Mouse (Mus musculus) erythroblast, embryonic 14.5 days (primary cell): ENCODE results near the gene Ubqln2.

Source experiments
- GATA1 ChIP-seq: IDR thresholded peaks from 2 replicates; pipeline ENCODE4 v1.6.1; 2012; ENCODE audit warnings: low read length, inconsistent platforms, mixed read lengths
- TAL1 ChIP-seq: IDR thresholded peaks from 3 replicates; pipeline ENCODE4 v1.6.1; 2012; ENCODE audit warnings: low read length, inconsistent platforms, mixed read lengths

- no peak for TF ChIP-seq GATA1
- no peak for TF ChIP-seq TAL1
Observed at GRCm38 (mm10) chrX:153451946-153452345, 46.1 kb upstream of the Ubqln2 start.
